Mouse (Mus musculus): ENCODE data around the gene Xndc1. TPM values are rescaled to one million over a fixed set of nuclear protein-coding genes. Genes with fewer than 3 reads are reported as not detected.

The Xndc1 gene
- total RNA-seq (2023): 10 to 100 TPM; 11.4 to 13.0 TPM

GRCm38 (mm10) chr7:102065046-102065891 lies at the start of gene Xndc1, which contains the start of the genes Rnf121 and Xntrpc:
Gene Xndc1 (plus strand): TSS chr7:102065511.
Gene Rnf121 (minus strand): TSS chr7:102065469.
Gene Xntrpc (plus strand): TSS chr7:102065713.

GRCm38 (mm10) chr7:102018590-102018989 lies 46.7 kb upstream of the Xndc1 start, which contains the start of gene Il18bp:
Gene Il18bp (minus strand): TSS chr7:102018690.

DNA sequence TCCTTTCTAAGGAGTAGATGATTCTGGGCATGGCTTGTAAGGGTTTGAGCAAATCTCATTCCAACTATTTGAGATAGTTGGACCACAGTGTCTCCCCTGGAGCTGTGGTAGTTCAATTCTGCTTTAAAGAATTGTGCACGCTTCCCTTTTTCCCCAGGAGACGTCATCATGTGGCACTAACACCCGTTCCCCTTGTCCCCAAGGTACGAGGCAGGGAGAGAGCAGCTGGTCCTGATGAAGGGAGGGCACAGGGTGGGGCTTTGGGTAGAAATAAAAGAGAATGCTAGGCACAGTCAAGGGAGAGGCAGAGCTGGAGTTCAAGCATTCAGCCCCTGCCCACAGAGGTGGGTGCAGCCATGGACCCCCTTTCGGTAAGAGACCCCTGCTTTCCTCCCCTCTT lies 17.5 kb downstream of the Xndc1 start, which contains the start of gene Trpc2:
Gene Trpc2, plus strand, starts transcription at position 301 of the 400 bp plus-strand sequence.

DNA sequence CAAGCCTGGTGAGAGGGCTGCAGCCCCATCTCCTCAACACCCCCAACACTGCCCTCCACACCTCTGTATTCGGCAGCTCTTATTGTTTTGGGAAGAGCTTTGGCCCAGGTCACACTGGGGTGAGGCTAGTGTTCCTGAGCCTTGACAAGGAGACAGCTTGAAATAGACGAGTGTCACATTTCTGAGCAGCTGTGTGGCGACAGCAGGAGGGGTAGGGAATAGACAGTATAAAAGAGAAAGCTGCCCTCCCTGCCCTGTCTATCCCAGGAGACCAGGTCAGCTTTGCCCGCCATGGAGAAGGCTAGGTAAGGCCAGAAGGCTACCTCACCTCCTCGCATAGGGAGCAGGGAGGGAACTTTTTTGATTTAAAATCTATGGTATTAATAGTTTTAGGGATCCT lies 36.2 kb downstream of the Xndc1 start, which contains the start of gene Art1:
Gene Art1, plus strand, starts transcription at position 257 of the 400 bp plus-strand sequence.

GRCm38 (mm10) chr7:102109171-102109570 lies 43.9 kb downstream of the Xndc1 start, which contains the start of gene Art5:
Gene Art5 (minus strand): TSS chr7:102109489.

GRCm38 (mm10) chr7:102116579-102117331 lies 51.4 kb downstream of the Xndc1 start, which contains the start of gene Chrna10:
Gene Chrna10 (minus strand): TSS chr7:102116828.

Other genes starting within 250 kb of the Xndc1 start
- gene Phox2a, start 247.2 kb upstream of the Xndc1 start, total RNA-seq (2023): not detected
- 10 to 100 TPM; 16.0 to 19.6 TPM for gene Inppl1, start 227.3 kb upstream of the Xndc1 start, total RNA-seq (2023)
- gene Folr2, start 208.3 kb upstream of the Xndc1 start, total RNA-seq (2023): 1 to 10 TPM in 1 of 2 experiments, not detected in 1; 1.6 TPM
- gene Anapc15, start 201.8 kb upstream of the Xndc1 start, total RNA-seq (2023): 10 to 100 TPM; 40.4 to 54.5 TPM
- not detected for gene Folr1, start 194.7 kb upstream of the Xndc1 start, total RNA-seq (2023)
- 100 to 1,000 TPM; 111 to 123 TPM for gene Lamtor1, start 159.6 kb upstream of the Xndc1 start, total RNA-seq (2023)
- gene Tomt, start 159.2 kb upstream of the Xndc1 start, total RNA-seq (2023): not detected
- under 1 TPM in 1 of 2 experiments, not detected in 1; 0.71 TPM for gene Lrrc51, start 131.6 kb upstream of the Xndc1 start, total RNA-seq (2023)
- 100 to 1,000 TPM; 115 to 133 TPM for gene Numa1, start 131.4 kb upstream of the Xndc1 start, total RNA-seq (2023)
- gene Il18bp, start 46.8 kb upstream of the Xndc1 start, total RNA-seq (2023): 10 to 100 TPM; 27.4 to 36.7 TPM
- gene Rnf121, start within 50 bp of the Xndc1 start, total RNA-seq (2023): 10 to 100 TPM; 16.2 to 16.8 TPM
- 1 to 10 TPM in 1 of 2 experiments, under 1 TPM in 1; 0.11 to 1.1 TPM for gene Xntrpc, start 202 bp downstream of the Xndc1 start, total RNA-seq (2023)
- gene Trpc2, start 17.6 kb downstream of the Xndc1 start, total RNA-seq (2023): under 1 TPM in 1 of 2 experiments, not detected in 1; 0.98 TPM
- not detected for gene Art1, start 36.2 kb downstream of the Xndc1 start, total RNA-seq (2023)
- not detected for gene Art5, start 44.0 kb downstream of the Xndc1 start, total RNA-seq (2023)
- not detected for gene Chrna10, start 51.3 kb downstream of the Xndc1 start, total RNA-seq (2023)
- 10 to 100 TPM; 60.2 to 65.2 TPM for gene Nup98, start 144.7 kb downstream of the Xndc1 start, total RNA-seq (2023)
- gene Pgap2, start 144.7 kb downstream of the Xndc1 start, total RNA-seq (2023): 10 to 100 TPM; 36.8 to 41.9 TPM
- 100 to 1,000 TPM; 448 to 461 TPM for gene Rhog, start 190.5 kb downstream of the Xndc1 start, total RNA-seq (2023)
- gene Stim1, start 202.3 kb downstream of the Xndc1 start, total RNA-seq (2023): 10 to 100 TPM; 81.7 to 91.0 TPM